Mouse (Mus musculus) cerebellum, adult 2 months (tissue): ENCODE data around the gene Lig3.

Source experiments
- CTCF ChIP-seq: fragments of 200-500 bp; IDR thresholded peaks from 2 replicates; pipeline ENCODE4 v1.5.1; 2011; ENCODE audit warnings: low read depth, mild to moderate bottlenecking, control low read depth, low read length, moderate library complexity, borderline replicate concordance; ENCODE audit not compliant: insufficient read depth
- POLR2A ChIP-seq: fragments of 200-500 bp; IDR thresholded peaks from 2 replicates; pipeline ENCODE4 v1.6.1; 2011; ENCODE audit warnings: low read length, control low read depth, borderline replicate concordance; ENCODE audit not compliant: insufficient read depth

DNA sequence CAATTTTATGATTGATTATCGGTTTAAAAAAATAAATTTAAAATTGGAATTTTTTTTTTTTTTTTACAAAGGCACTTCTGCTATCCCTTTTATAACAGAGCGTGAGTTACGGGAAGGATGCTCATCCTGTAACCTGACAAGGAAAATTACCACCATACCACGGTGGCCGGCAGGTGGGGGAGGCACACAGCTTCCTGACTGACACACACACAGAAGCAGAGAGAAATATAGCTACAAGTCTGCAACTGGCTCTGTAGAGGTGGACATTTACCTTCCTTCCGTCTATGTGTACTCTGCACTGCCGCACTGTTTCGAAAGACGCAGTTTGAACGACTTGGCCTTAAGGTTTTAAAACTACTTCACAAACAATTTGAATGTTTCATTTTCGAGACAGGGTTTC is 71.2 kb downstream of the Lig3 start:
- TF ChIP-seq POLR2A, result no peak
- TF ChIP-seq CTCF, result no peak
